Mouse (Mus musculus) liver, postnatal 0 days (tissue): ENCODE results near the gene Cxcl16.

Source experiments
- CTCF ChIP-seq: sonication (generic); IDR thresholded peaks from 2 replicates; pipeline ENCODE4 v1.5.1; 2016; ENCODE audit warnings: antibody characterized with exemption, low read depth
- EP300 ChIP-seq: IDR thresholded peaks from 2 replicates; pipeline ENCODE4 v1.6.1; 2016; ENCODE audit warnings: antibody characterized with exemption, low read depth, mild to moderate bottlenecking

DNA sequence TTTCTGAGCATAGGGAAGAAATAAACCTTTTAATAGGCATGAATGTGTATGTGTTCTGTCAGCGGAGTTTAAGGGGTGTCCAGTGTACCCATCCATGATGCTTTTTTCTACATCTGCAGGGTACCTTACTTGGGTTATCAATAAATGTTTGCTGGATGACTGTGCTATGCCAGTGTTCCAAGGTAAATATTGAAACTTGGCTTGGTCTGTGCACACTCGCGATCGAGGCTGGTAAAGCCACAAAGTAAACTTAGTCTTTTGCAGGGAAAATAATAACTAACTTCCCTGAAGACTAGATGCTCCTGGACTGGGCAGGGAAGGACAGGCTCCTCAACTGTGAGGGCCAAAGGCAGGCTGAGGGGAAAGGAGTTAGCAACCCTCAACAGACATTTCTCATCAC, 19.1 kb downstream of the Cxcl16 start:
- TF ChIP-seq EP300 (no peak), CTCF (no peak)
